Mouse (Mus musculus) heart, postnatal 0 days (tissue): ENCODE data around the gene Abcc10. TPM values are rescaled to one million over a fixed set of nuclear protein-coding genes. Genes with fewer than 3 reads are reported as not detected.

Source experiments
- ATAC-seq: fragments of 200-750 bp; cut with Nextera tagmentation; 2 replicates; pipeline ENCODE4 v1.8.0; 2017; ENCODE audit warnings: low read depth, moderate number of reproducible peaks, moderate library complexity; ENCODE audit not compliant: insufficient read depth
- DNase-seq: peaks from one replicate; pipeline ENCODE4 v3.0.0-alpha.2; 2016; ENCODE audit warnings: low spot score
- H3K27ac ChIP-seq: fragments of 300-500 bp; sonication (generic); 2 replicates; pipeline ENCODE4 v1.5.1; 2014; ENCODE audit warnings: low read depth, mild to moderate bottlenecking
- H3K27me3 ChIP-seq: fragments of 300-500 bp; sonication (generic); 2 replicates; pipeline ENCODE4 v1.6.1; 2014; ENCODE audit warnings: low read length, mixed read lengths; ENCODE audit not compliant: control insufficient read depth, insufficient read depth
- H3K36me3 ChIP-seq: fragments of 300-500 bp; sonication (generic); replicated peaks from 2 replicates; pipeline ENCODE4 v1.6.1; 2014; ENCODE audit warnings: low read length, mixed read lengths; ENCODE audit not compliant: control insufficient read depth, insufficient read depth
- H3K4me1 ChIP-seq: fragments of 300-500 bp; sonication (generic); 2 replicates; pipeline ENCODE4 v1.6.1; 2014; ENCODE audit warnings: antibody characterized with exemption; ENCODE audit not compliant: control insufficient read depth, insufficient read depth
- H3K4me2 ChIP-seq: fragments of 300-500 bp; sonication (generic); 2 replicates; pipeline ENCODE4 v1.6.1; 2014; ENCODE audit warnings: low read depth, mild to moderate bottlenecking, low read length, moderate library complexity
- H3K4me3 ChIP-seq: fragments of 300-500 bp; sonication (generic); 2 replicates; pipeline ENCODE4 v1.5.1; 2014; ENCODE audit warnings: low read depth, low read length
- H3K9ac ChIP-seq: fragments of 300-500 bp; sonication (generic); replicated peaks from 2 replicates; pipeline ENCODE4 v1.6.1; 2014; ENCODE audit warnings: low read depth, low read length, mixed read lengths
- H3K9me3 ChIP-seq: fragments of 300-500 bp; sonication (generic); replicated peaks from 2 replicates; pipeline ENCODE4 v1.6.1; 2016; ENCODE audit warnings: low read length; ENCODE audit not compliant: control insufficient read depth
- CTCF ChIP-seq: IDR thresholded peaks from 2 replicates; pipeline ENCODE4 v1.5.1; 2016; ENCODE audit warnings: antibody characterized with exemption, control low read depth, low read depth
- EP300 ChIP-seq: IDR thresholded peaks from 2 replicates; pipeline ENCODE4 v1.6.1; 2016; ENCODE audit warnings: antibody characterized with exemption, low read depth
- WGBS: fragments of 180-500 bp; shearing (Covaris S2); extraction: QIAGEN DNeasy Blood & Tissue Kit; methylation state at CpG from one replicate; pipeline ENCODE4 v1.1.7; 2014; 5-methylcytosine and 5-hydroxymethylcytosine counted together
- polyA plus RNA-seq: library from polyadenylated mRNA; unstranded; fragments of >200 nt; fragmentation: Nextera tagmentation; extraction: Ambion mirVana; gene quantifications from 2 replicates; pipeline ENCODE4 v1.2.1, GENCODE M21; 2015
- total RNA-seq: library from RNA; depleted of rRNA; stranded (reverse); fragments of >200 nt; gene quantifications from 2 replicates; pipeline ENCODE4 v1.2.3, GENCODE M21; 2014; ENCODE audit warnings: low replicate concordance

The Abcc10 gene
- total and polyA plus RNA-seq, 2 experiments from 2014 or later: 4.1 to 5.8 TPM

- no peak overlapping the region for H3K27ac ChIP-seq
- 63% methylated on average over 5 of the region's 5 CpGs for WGBS
- H3K4me3 ChIP-seq: no peak overlapping the region
- no peak for ATAC-seq
- no peaks in the 10 kb centered on the region for H3K27me3 ChIP-seq
- peaks cover 84% of the 10 kb centered on the region for H3K36me3 ChIP-seq
- no peak overlapping the region for H3K9ac ChIP-seq
- no peaks in the 10 kb centered on the region for H3K4me1 ChIP-seq
- H3K9me3 ChIP-seq: no peaks in the 10 kb centered on the region
- DNase-seq: no peak
- no peak overlapping the region for H3K4me2 ChIP-seq
- TF ChIP-seq CTCF (no peak), EP300 (no peak)
Measured at GRCm38 (mm10) chr17:46262201-46262694, 65.9 kb downstream of the Abcc10 start.

- Histone ChIP-seq H3K36me3 (peaks cover 75% of the 10 kb centered on the region), H3K27me3 (peaks cover 5% of the 10 kb centered on the region), H3K4me1 (no peaks in the 10 kb centered on the region), H3K9ac (no peak overlapping the region), H3K9me3 (no peaks in the 10 kb centered on the region), H3K4me2 (no peak overlapping the region), H3K4me3 (no peak overlapping the region), H3K27ac (no peak overlapping the region)
- DNase-seq (no peak), ATAC-seq (no peak)
- TF ChIP-seq EP300: no peak
- TF ChIP-seq CTCF: no peak
- WGBS: 80% methylated on average over 17 of the region's 17 CpGs
Measured at GRCm38 (mm10) chr17:46259675-46260074, 68.5 kb downstream of the Abcc10 start.

GRCm38 (mm10) chr17:46258279-46259053 is 69.7 kb downstream of the Abcc10 start:
- 76% methylated on average over 30 of the region's 30 CpGs for WGBS
- Histone ChIP-seq H3K9ac (no peak overlapping the region), H3K9me3 (no peaks in the 10 kb centered on the region), H3K27ac (no peak overlapping the region), H3K4me3 (no peak overlapping the region), H3K27me3 (peaks cover 15% of the 10 kb centered on the region), H3K4me2 (no peak overlapping the region), H3K4me1 (peaks cover 8% of the 10 kb centered on the region), H3K36me3 (peaks cover 63% of the 10 kb centered on the region)
- TF ChIP-seq CTCF: no peak
- no peak for TF ChIP-seq EP300
- DNase-seq (no peak), ATAC-seq (0 out of 2 replicates have a peak, but pooled peaks have one; percentile 8)

GRCm38 (mm10) chr17:46255147-46255546 is 73.0 kb downstream of the Abcc10 start:
- Histone ChIP-seq H3K36me3 (peaks cover 50% of the 10 kb centered on the region), H3K9ac (no peak overlapping the region), H3K27ac (no peak overlapping the region), H3K27me3 (peaks cover 15% of the 10 kb centered on the region), H3K4me2 (no peak overlapping the region), H3K4me3 (no peak overlapping the region), H3K9me3 (no peaks in the 10 kb centered on the region), H3K4me1 (peaks cover 11% of the 10 kb centered on the region)
- DNase-seq: no peak
- 31% methylated on average over 6 of the region's 6 CpGs for WGBS
- no peak for TF ChIP-seq CTCF
- TF ChIP-seq EP300: no peak
- ATAC-seq: no peak

DNA sequence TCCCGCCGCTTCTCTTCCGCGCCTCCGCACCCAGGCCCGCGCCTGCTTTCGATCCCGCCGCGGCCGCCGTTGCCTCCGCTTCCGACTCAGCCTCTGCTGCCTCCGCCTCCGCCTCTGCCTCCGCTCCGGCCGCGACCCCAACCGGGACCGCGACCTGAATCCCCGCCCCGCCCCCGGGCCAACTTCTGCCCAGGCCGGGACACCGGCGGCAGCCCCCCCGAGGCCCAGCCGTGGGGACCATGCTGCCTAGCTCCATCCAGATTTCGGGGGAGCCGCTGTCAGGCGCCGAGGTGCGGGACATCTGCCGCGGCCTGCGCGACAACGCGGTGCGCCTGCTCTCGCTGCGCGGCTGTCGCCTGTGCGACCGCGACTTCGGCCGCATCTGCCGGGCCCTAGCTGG is 74.0 kb downstream of the Abcc10 start:
- H3K9ac ChIP-seq: peak overlapping the region; percentile 42; the same call in 1 of the 2 replicates
- peaks cover 15% of the 10 kb centered on the region for H3K27me3 ChIP-seq
- TF ChIP-seq CTCF (no peak), EP300 (no peak)
- H3K4me1 ChIP-seq: peaks cover 13% of the 10 kb centered on the region
- H3K9me3 ChIP-seq: no peaks in the 10 kb centered on the region
- 1% methylated on average over 47 of the region's 54 CpGs for WGBS
- no peak overlapping the region for H3K27ac ChIP-seq
- ATAC-seq: peak; percentile 9; the same call in 1 of the 2 replicates
- H3K4me2 ChIP-seq: peak overlapping the region; percentile 100
- no peak for DNase-seq
- peak overlapping the region; percentile 72 for H3K4me3 ChIP-seq
- H3K36me3 ChIP-seq: peaks cover 50% of the 10 kb centered on the region
